Comparison of ENCODE assay signal across 8 mouse cellular contexts in the genomic region with DNA sequence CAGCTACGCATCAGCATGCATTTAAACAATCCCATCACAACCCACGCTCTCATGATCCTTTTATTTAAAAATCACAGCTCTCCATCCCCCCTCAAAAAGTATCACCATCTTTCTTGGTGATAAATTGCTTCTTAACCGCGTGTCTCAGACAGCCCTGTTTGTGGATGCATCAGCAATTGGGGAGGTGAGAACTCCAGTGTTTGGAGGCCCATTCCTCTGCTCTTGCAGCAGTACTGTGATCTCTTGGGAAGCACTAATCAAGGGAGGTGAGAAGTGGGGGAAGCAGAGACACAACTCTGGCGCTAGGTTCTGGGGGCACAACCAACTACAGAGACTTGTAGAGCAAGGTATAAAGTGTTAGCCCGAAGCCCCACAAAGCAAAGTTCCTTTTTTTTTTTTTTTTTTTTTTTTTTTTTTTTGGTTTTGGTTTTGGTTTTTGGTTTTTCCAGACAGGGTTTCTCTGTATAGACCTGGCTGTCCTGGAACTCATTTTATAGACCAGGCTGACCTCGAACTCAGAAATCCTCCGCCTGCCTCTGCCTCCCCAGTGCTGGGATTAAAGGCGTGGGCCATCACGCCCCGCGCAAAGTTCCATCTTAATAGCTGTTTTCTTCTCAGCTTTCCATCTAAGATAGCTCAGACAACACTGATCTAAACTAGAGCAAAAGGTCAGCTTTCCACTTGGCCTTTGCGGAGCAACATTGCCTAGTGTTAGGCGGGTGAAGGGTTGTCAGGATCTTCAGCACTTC. TPM values are rescaled to one million over a fixed set of nuclear protein-coding genes. Genes with fewer than 3 reads are reported as not detected.
DNase-seq lines count a peak whose midpoint lies in the region; ATAC-seq and TF ChIP-seq lines count a peak whose summit lies in the region.

No protein-coding gene starts in this region.

- H3K9ac ChIP-seq in kidney, embryonic 16.5 days (replicated peaks; ENCODE audit: low read length): peak overlapping the region; percentile 50
- peak overlapping the region; percentile 66 for H3K9ac ChIP-seq in hindbrain, embryonic 16.5 days (ENCODE audit: low read depth, low read length)
- H3K9ac ChIP-seq in midbrain, postnatal 0 days (replicated peaks; ENCODE audit: low read length, poor library complexity, severe bottlenecking): no peak overlapping the region

- peak overlapping the region; percentile 45 for H3K4me2 ChIP-seq in kidney, embryonic 16.5 days (replicated peaks; ENCODE audit: low read depth, low read length)
- H3K4me2 ChIP-seq in hindbrain, embryonic 16.5 days (ENCODE audit: low read length): peak overlapping the region; percentile 70
- H3K4me2 ChIP-seq in midbrain, postnatal 0 days (ENCODE audit: low read depth, low read length, poor library complexity, severe bottlenecking): peak overlapping the region; percentile 53

- H3K36me3 ChIP-seq in kidney, embryonic 16.5 days (ENCODE audit: insufficient read depth, low read length): no peaks in the 10 kb centered on the region
- H3K36me3 ChIP-seq in hindbrain, embryonic 16.5 days (ENCODE audit: control insufficient read depth, insufficient read depth, low read length): no peaks in the 10 kb centered on the region
- no peaks in the 10 kb centered on the region for H3K36me3 ChIP-seq in midbrain, postnatal 0 days (ENCODE audit: insufficient read depth, low read length)

- TF ChIP-seq POLR2A in bone marrow, adult 2 months (IDR thresholded peaks at IDR 0.05; ENCODE audit: borderline replicate concordance, control insufficient read depth, low read depth, low read length): no peak

- H3K9me3 ChIP-seq in kidney, embryonic 16.5 days (ENCODE audit: low read length): no peaks in the 10 kb centered on the region
- no peaks in the 10 kb centered on the region for H3K9me3 ChIP-seq in hindbrain, embryonic 16.5 days (ENCODE audit: control insufficient read depth, low read length)
- no peaks in the 10 kb centered on the region for H3K9me3 ChIP-seq in midbrain, postnatal 0 days (ENCODE audit: low read length)

- H3K4me1 ChIP-seq in kidney, embryonic 16.5 days (ENCODE audit: insufficient read depth, low read length): peaks cover 72% of the 10 kb centered on the region
- H3K4me1 ChIP-seq in bone marrow, adult 2 months (ENCODE audit: control insufficient read depth, insufficient read depth, low read length): peaks cover 2% of the 10 kb centered on the region; the same call in 1 of the 2 replicates
- peaks cover 62% of the 10 kb centered on the region for H3K4me1 ChIP-seq in hindbrain, embryonic 16.5 days (ENCODE audit: control insufficient read depth, insufficient read depth, low read depth, low read length)
- H3K4me1 ChIP-seq in midbrain, postnatal 0 days (ENCODE audit: insufficient read depth, low read length): peaks cover 51% of the 10 kb centered on the region

- no peaks in the 10 kb centered on the region for H3K27me3 ChIP-seq in kidney, embryonic 16.5 days (ENCODE audit: insufficient read depth, low read length)
- H3K27me3 ChIP-seq in hindbrain, embryonic 16.5 days (replicated peaks; ENCODE audit: control insufficient read depth, insufficient read depth, low read length): no peaks in the 10 kb centered on the region
- no peaks in the 10 kb centered on the region for H3K27me3 ChIP-seq in midbrain, postnatal 0 days (ENCODE audit: insufficient read depth, low read length)

- H3K27ac ChIP-seq in kidney, embryonic 16.5 days (ENCODE audit: low read length): peak overlapping the region; percentile 100
- H3K27ac ChIP-seq in bone marrow, adult 2 months (ENCODE audit: control insufficient read depth, insufficient read depth, low read depth, low read length, poor library complexity): peak overlapping the region; percentile 92
- peak overlapping the region; percentile 83 for H3K27ac ChIP-seq in hindbrain, embryonic 16.5 days (ENCODE audit: low read depth, low read length)
- peak overlapping the region; percentile 85 for H3K27ac ChIP-seq in midbrain, postnatal 0 days (ENCODE audit: low read depth, low read length)

- WGBS in kidney, embryonic 16.5 days: 37% methylated on average over 14 of the region's 14 CpGs
- WGBS in bone marrow, adult 2 months: 22% methylated on average over 14 of the region's 14 CpGs
- 40% methylated on average over 14 of the region's 14 CpGs for WGBS in hindbrain, embryonic 16.5 days
- WGBS in midbrain, postnatal 0 days: 45% methylated on average over 14 of the region's 14 CpGs

- no peak for TF ChIP-seq CTCF in bone marrow, adult 2 months (IDR thresholded peaks at IDR 0.05; ENCODE audit: control insufficient read depth, insufficient read depth, low read length)
- no peak for TF ChIP-seq CTCF in midbrain, postnatal 0 days (IDR thresholded peaks at IDR 0.05)

- no peak for ATAC-seq in kidney, embryonic 16.5 days (ENCODE audit: low FRiP score, low TSS enrichment)
- ATAC-seq in hindbrain, embryonic 16.5 days: no peak
- no peak for ATAC-seq in midbrain, postnatal 0 days (ENCODE audit: low FRiP score)

- H3K4me3 ChIP-seq in kidney, embryonic 16.5 days (ENCODE audit: low read length): peak overlapping the region; percentile 39
- H3K4me3 ChIP-seq in bone marrow, adult 2 months (replicated peaks; ENCODE audit: control insufficient read depth, low read depth, low read length): peak overlapping the region; percentile 58
- peak overlapping the region; percentile 31 for H3K4me3 ChIP-seq in hindbrain, embryonic 16.5 days (ENCODE audit: low read length)
- peak overlapping the region; percentile 25; the same call in 1 of the 2 replicates for H3K4me3 ChIP-seq in midbrain, postnatal 0 days (ENCODE audit: low read depth, low read length)

- DNase-seq in kidney, adult 8-10 months: no peak
- no peak for DNase-seq in midbrain, postnatal 0 days (ENCODE audit: low spot score)
- DNase-seq in right cerebral cortex, adult 18-20 months: no peak
- DNase-seq in gastrocnemius, adult 8-10 months (ENCODE audit: low spot score in 2 of 2): no peak
- no peak for DNase-seq in spleen, adult 18-20 months

RNA-seq across cellular contexts. Expression of a gene that starts 3.0 kb away (rescaled TPM):
- 30.3 and 30.4 TPM in 2 replicates for polyA plus RNA-seq in kidney, embryonic 16.5 days (2015; fragmentation: Nextera tagmentation; extraction: Ambion mirVana)
- 1.7 and 3.4 TPM in 2 replicates for polyA plus RNA-seq in bone marrow, adult 2 months (2011; ENCODE audit: insufficient read depth, insufficient read length, low replicate concordance, missing spikeins)
- polyA plus RNA-seq in hindbrain, embryonic 16.5 days (2015; fragmentation: Nextera tagmentation; extraction: Ambion mirVana): 49.7 and 56.6 TPM in 2 replicates
- total RNA-seq in midbrain, postnatal 0 days (2014; rRNA removed): 171 and 191 TPM in 2 replicates
- polyA plus RNA-seq in midbrain, postnatal 0 days (2015; fragmentation: Nextera tagmentation; extraction: Ambion mirVana): 74.2 and 86.2 TPM in 2 replicates
- 10 to 100 TPM; 21.3 to 27.0 (median 22.9) TPM for total RNA-seq in gastrocnemius, adult 8-10 months (2022)

RNA-seq across cellular contexts. Expression of a gene that starts 59.3 kb away (rescaled TPM):
- polyA plus RNA-seq in kidney, embryonic 16.5 days (2015; fragmentation: Nextera tagmentation; extraction: Ambion mirVana): 24.0 and 24.9 TPM in 2 replicates
- 5.5 and 5.9 TPM in 2 replicates for polyA plus RNA-seq in bone marrow, adult 2 months (2011; ENCODE audit: insufficient read depth, insufficient read length, low replicate concordance, missing spikeins)
- polyA plus RNA-seq in hindbrain, embryonic 16.5 days (2015; fragmentation: Nextera tagmentation; extraction: Ambion mirVana): 43.4 and 49.0 TPM in 2 replicates
- total RNA-seq in midbrain, postnatal 0 days (2014; rRNA removed): 65.7 and 77.5 TPM in 2 replicates
- 34.6 and 37.6 TPM in 2 replicates for polyA plus RNA-seq in midbrain, postnatal 0 days (2015; fragmentation: Nextera tagmentation; extraction: Ambion mirVana)
- 10 to 100 TPM; 34.5 to 38.7 (median 37.1) TPM for total RNA-seq in gastrocnemius, adult 8-10 months (2022)
